Comparison of ENCODE assay signal across 9 mouse cellular contexts in the genomic region with DNA sequence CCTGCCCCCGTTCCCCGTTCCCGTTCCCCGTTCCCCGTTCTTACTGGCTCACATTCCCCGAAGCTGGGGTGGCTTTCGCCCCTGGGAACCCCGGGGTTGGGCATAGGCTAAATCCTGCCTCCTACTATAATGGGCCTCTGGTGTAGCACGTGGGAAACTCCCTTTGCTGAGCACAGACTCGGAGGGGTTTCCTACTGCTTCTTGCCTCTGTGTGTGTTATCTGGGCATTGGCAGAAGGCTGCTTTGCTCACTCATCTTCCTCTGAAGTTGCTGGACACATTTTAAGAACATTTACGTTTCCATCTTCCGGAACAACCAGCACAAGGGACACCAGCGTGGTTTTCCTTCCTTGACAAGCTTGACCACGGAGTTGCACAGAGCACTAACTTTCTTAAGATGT. TPM values are rescaled to one million over a fixed set of nuclear protein-coding genes. Genes with fewer than 3 reads are reported as not detected.
A peak's percentile ranks its signal among the peaks of the same experiment; 100 is the strongest.
DNase-seq lines count a peak whose midpoint lies in the region; ATAC-seq lines count a peak whose summit lies in the region.
"Had no signal": no experiment of that assay in that cellular context is flagged by ENCODE, and none has a peak within 500 bp of the region (broad histone marks: within the 10 kb centered on the region; RNA-seq: fewer than 3 reads in every experiment).

No protein-coding gene starts in this region.

- H3K4me2 ChIP-seq in hindbrain, embryonic 11.5 days (replicated peaks; ENCODE audit: low read depth, low read length), result peak overlapping the region; percentile 95

- peak overlapping the region; percentile 30 for H3K4me3 ChIP-seq in hindbrain, embryonic 11.5 days (ENCODE audit: low read depth, low read length)

- H3K27ac ChIP-seq in hindbrain, embryonic 11.5 days (ENCODE audit: low read depth, low read length), result no peak overlapping the region

- 38% methylated on average over 13 of the region's 14 CpGs for WGBS in hindbrain, embryonic 11.5 days

- H3K9ac ChIP-seq in hindbrain, embryonic 11.5 days (ENCODE audit: low read depth, low read length), result no peak overlapping the region

- no peaks in the 10 kb centered on the region for H3K9me3 ChIP-seq in hindbrain, embryonic 11.5 days (ENCODE audit: control insufficient read depth, low read length)

- ATAC-seq in hindbrain, embryonic 11.5 days (ENCODE audit: low FRiP score), result no peak
- peak; percentile 27 for ATAC-seq in megakaryocyte progenitor cell, adult 5-6 weeks (replicated peaks; ENCODE audit: poor library complexity)

- no peaks in the 10 kb centered on the region for H3K36me3 ChIP-seq in hindbrain, embryonic 11.5 days (ENCODE audit: control insufficient read depth, insufficient read depth, low read length)

- H3K4me1 ChIP-seq in hindbrain, embryonic 11.5 days (replicated peaks; ENCODE audit: control insufficient read depth, insufficient read depth, low read length), result peaks cover 2% of the 10 kb centered on the region; the same call in 1 of the 2 replicates

- peaks cover 9% of the 10 kb centered on the region for H3K27me3 ChIP-seq in hindbrain, embryonic 11.5 days (ENCODE audit: control insufficient read depth, insufficient read depth, low read length)

- DNase-seq in 416B (ENCODE audit: low read depth), result peak; percentile 78
- peak; percentile 73 for DNase-seq in c-Kit-negative CD71-positive TER-119-positive erythroid progenitor cells, embryonic 14.5 days (ENCODE audit: low read depth, low spot score)
- DNase-seq in hindbrain, embryonic 11.5 days (ENCODE audit: low spot score), result no peak
- no peak for DNase-seq in testis, postnatal 14 days (ENCODE audit: low spot score)
- DNase-seq in adrenal gland, postnatal 4 days (ENCODE audit: low spot score in 2 of 2), result no peak
- DNase-seq in urinary bladder, adult 18-20 months (ENCODE audit: low spot score in 2 of 2), result no peak

RNA-seq across cellular contexts. Expression of a gene that starts 0.8 kb away (rescaled TPM):
- 0.27 and 0.62 TPM in 2 replicates for polyA plus RNA-seq in hindbrain, embryonic 11.5 days (2014; fragmentation: Nextera tagmentation; extraction: Ambion mirVana)
- total RNA-seq in megakaryocyte progenitor cell, adult 5-6 weeks (2015), result 1.8 and 3.5 TPM in 2 replicates
- total RNA-seq in megakaryocyte progenitor cell, adult 5-6 weeks (2017), result 0.27 and 1.2 TPM in 2 replicates
- 1 to 10 TPM in 1 of 2 experiments, under 1 TPM in 1; 0.90 to 1.8 TPM for total RNA-seq in adrenal gland, postnatal 4 days (2021)
- total RNA-seq: gastrocnemius, adult 18-20 months had no signal

RNA-seq across cellular contexts. Expression of a gene that starts 10.8 kb away (rescaled TPM):
- polyA plus RNA-seq in hindbrain, embryonic 11.5 days (2014; fragmentation: Nextera tagmentation; extraction: Ambion mirVana), result not detected in 2 replicates
- total RNA-seq in megakaryocyte progenitor cell, adult 5-6 weeks (2015), result not detected in 2 replicates
- total RNA-seq in megakaryocyte progenitor cell, adult 5-6 weeks (2017), result not detected in 2 replicates
- not detected for total RNA-seq in adrenal gland, postnatal 4 days (2021)
- total RNA-seq: gastrocnemius, adult 18-20 months; left cerebral cortex, postnatal 4 days had no signal

RNA-seq across cellular contexts. Expression of a gene that starts 17.5 kb away (rescaled TPM):
- polyA plus RNA-seq in hindbrain, embryonic 11.5 days (2014; fragmentation: Nextera tagmentation; extraction: Ambion mirVana), result not detected in 2 replicates
- not detected in 2 replicates for total RNA-seq in megakaryocyte progenitor cell, adult 5-6 weeks (2015)
- total RNA-seq in megakaryocyte progenitor cell, adult 5-6 weeks (2017), result not detected in 2 replicates
- total RNA-seq in adrenal gland, postnatal 4 days (2021), result not detected
- total RNA-seq: gastrocnemius, adult 18-20 months; left cerebral cortex, postnatal 4 days had no signal

RNA-seq across cellular contexts. Expression of a gene that starts 25.2 kb away (rescaled TPM):
- polyA plus RNA-seq in hindbrain, embryonic 11.5 days (2014; fragmentation: Nextera tagmentation; extraction: Ambion mirVana), result not detected in 2 replicates
- total RNA-seq in megakaryocyte progenitor cell, adult 5-6 weeks (2015), result not detected in 2 replicates
- not detected in 2 replicates for total RNA-seq in megakaryocyte progenitor cell, adult 5-6 weeks (2017)
- not detected for total RNA-seq in adrenal gland, postnatal 4 days (2021)
- total RNA-seq: gastrocnemius, adult 18-20 months; left cerebral cortex, postnatal 4 days had no signal

RNA-seq across cellular contexts. Expression of a gene that starts 39.8 kb away (rescaled TPM):
- not detected in 2 replicates for polyA plus RNA-seq in hindbrain, embryonic 11.5 days (2014; fragmentation: Nextera tagmentation; extraction: Ambion mirVana)
- total RNA-seq in megakaryocyte progenitor cell, adult 5-6 weeks (2015), result not detected in 2 replicates
- not detected in 2 replicates for total RNA-seq in megakaryocyte progenitor cell, adult 5-6 weeks (2017)
- total RNA-seq in adrenal gland, postnatal 4 days (2021), result not detected
- total RNA-seq: gastrocnemius, adult 18-20 months; left cerebral cortex, postnatal 4 days had no signal

Comparison
In these comparisons a context has a peak if more than half of its experiments do, and no peak if none do; other contexts are left out.
1. DNase-seq: peak in 416B (single experiment) and c-Kit-negative CD71-positive TER-119-positive erythroid progenitor cells, embryonic 14.5 days (single experiment); none in hindbrain, embryonic 11.5 days (single experiment), testis, postnatal 14 days (single experiment), adrenal gland, postnatal 4 days (0 of 2) and urinary bladder, adult 18-20 months (0 of 2).